Mouse (Mus musculus): ENCODE results near the gene 8030411F24Rik. TPM values are rescaled to one million over a fixed set of nuclear protein-coding genes. Genes with fewer than 3 reads are reported as not detected.
A peak's percentile ranks its signal among the peaks of the same experiment; 100 is the strongest.
"Not testable (repeated sequence)": the region's sequence is repeated elsewhere in the genome, so short reads cannot be mapped to it uniquely, and the experiment has no call there.

Gene 8030411F24Rik
- total RNA-seq (2021), result not detected

- DNase-seq, result no peak
Measured at GRCm38 (mm10) chr2:148781709-148782108, at the start of gene 8030411F24Rik. Gene 8030411F24Rik, plus strand, starts transcription at chr2:148782009.

DNA sequence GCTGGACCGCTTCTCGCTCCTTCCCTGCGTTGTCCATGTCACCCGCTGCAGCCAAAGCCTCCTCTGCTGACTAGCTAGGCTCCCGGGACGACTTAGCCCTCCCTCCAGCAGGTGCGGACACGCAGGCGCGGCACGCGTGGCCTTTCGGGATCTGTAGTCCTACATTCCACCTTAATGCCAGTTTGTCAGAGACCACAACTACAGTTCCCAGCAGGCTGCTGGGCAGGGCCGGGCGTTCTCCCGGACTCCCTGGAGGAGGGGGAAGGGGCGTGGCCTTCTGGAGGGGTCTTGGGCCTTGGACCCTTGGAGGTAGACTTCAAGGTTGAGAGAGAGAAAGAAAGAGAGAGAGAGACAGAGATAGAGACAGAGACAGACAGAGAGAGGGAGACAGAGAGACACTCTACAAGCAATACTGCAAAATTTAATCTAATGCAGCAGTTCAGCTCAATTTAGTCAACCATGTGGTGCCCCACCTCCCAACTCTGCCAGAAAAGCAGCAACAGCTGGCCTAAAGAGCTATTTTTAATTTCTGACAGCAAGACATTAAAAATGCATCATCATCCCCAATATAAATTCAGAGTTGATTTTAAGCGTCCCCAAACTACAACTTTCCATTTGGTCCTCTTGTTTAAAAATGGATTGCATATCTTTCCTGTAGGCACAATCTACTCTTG lies 49.3 kb upstream of the 8030411F24Rik start, which contains the start of gene Napb:
Napb (minus strand) TSS at position 141 of the 674 bp plus-strand sequence.
- DNase-seq, result peak; percentile 92

DNA sequence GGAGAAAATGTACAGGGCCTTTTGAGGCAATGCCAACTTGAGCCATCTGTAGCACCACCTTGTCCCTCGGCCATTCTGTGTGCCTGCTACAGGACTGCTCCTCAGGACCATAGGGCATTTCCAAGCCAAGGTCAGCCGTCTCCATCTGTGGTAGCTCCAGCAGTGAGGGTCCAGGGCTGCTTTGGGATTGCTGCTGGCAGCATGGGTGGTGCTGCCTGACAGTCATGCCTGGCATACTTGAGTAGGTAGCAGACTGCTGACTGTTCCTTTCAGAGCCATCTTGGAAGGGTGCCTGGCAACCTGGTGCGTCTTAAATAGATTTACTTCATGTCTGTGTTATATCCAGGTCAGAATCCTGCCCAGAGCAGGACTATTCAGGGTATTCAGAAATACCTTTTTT lies 38.8 kb upstream of the 8030411F24Rik start:
- DNase-seq, result no peak

DNA sequence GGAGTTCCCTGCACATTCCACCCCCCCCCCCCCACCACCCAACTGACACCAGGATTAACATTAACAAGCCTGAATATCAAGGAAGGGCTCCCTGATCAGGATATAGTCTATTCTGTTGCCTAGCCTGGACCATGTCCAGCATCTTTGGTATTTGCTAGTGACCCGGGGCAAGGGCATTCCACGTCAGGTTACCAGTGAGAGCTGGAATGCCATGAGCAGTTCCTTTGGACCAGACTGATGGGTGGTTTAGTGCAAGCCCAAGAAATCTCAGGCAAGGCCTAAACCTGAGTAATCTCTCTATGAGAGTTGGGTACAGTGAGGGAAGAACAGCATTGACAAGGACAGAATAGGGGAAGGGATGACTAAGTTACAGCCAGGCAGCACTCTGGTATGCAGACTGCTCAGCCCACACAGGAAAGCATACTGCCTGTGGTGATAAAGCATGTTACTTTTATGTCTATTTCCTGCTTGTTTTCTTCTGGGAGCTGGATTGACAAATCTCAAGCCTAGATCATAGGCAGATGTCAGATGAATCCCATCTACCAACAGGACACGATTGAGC lies 37.9 kb upstream of the 8030411F24Rik start:
- no peak for DNase-seq

DNA sequence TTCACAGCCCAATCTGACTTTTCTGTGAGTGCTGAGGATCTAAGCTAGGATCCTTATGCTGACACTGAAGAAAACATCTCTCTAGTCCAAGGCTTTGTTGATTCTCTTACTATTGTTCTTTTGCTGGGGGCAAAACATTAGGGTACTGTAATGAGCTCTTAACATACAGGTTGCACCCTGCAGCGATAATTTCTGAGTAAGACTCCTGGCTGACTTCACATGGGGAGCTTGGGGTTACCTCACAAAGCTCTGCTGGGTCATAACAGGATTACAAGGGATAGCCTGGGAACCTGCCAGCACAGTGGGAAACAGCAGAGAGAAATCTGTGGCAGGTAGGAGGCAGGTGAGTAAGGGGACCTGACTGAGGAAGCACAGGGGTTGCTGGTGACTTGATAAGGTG lies 31.8 kb upstream of the 8030411F24Rik start, which contains the start of gene Cstl1:
Cstl1 (plus strand) TSS at position 301 of the 400 bp plus-strand sequence.
- no peak for DNase-seq

- DNase-seq, result peak; percentile 75
Measured at GRCm38 (mm10) chr2:148751893-148752813, 29.7 kb upstream of the 8030411F24Rik start.

DNA sequence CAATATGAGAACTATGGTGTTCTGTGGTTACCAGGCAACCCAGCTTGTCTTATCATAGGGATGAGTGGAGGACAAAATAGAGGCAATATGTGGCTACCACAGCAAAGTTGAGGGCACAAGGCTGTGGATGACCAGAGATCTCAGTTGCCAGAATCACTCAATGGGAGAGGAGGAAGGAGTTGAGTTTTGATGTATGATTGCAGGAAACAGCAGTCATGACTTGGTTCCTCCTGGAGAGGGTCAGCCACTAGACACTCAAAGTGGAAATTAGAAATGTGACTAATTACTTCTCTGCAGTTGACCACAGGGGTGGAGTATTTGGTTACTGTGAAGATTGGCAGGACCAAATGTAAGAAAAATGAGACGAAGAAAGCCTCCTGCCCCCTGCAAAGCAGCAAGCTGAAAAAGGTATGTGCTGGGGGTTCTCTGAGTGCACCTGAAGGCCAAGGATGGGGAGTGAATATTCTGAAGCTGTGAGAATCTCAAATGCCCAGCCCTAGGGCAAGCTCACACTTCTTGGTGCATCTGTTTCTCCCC lies 27.4 kb upstream of the 8030411F24Rik start:
- DNase-seq, result no peak

DNA sequence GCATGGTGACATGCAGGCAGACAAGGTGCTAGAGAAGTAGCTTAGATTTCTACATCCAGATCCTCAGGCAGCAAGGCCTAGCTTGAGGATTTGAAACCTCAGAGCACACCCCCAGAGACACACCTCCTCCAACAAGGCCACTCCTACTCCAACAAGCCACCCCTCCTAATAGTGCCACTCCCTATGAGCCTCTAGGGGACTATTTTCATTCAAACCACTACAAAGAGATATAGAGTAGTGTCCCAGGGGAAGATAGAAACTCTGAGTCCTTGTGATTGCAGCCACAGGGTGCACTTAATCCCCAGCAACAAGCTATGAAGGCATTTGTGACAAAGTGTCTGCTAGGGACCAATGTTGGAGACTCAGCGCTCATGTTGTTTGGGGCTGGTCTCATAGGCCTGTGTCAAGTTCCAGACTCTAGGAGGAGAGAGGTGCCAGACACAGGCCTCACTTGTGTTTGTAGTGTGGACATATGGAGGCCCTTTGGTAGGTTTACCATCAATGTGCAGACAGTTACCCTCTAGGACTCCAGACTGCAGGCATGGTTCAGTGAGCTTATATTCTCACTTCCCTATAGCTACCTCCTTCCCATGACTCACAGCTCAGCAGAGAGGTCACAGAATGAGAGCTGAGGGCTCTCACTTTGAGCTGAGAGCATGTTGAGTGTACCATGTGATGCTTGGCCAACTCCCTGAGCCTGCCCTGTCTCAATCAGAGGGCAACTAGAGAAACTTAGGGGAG lies 18.0 kb upstream of the 8030411F24Rik start:
- DNase-seq, result no peak

DNA sequence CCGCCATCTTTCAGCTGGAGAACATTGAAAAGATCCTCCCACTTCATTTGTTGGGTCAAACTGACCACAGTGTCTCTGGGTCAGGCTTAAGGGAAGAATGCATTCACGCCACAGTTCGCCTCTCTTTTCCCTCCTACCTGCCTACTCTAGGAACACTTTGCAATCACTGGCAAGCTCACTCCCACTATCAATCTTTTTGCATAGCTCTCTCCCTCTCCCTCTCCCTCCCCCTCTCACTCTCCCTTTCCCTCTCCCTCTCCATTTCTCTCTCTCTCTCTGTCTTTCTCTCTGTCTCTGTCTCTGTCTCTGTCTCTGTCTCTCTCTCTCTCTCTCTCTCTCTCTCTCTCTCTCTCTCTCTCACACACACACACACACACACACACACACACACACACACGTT lies 10.4 kb upstream of the 8030411F24Rik start, which contains the start of gene Cst11:
Cst11 (minus strand) TSS at position 101 of the 400 bp plus-strand sequence.
- not testable (repeated sequence) for DNase-seq

DNA sequence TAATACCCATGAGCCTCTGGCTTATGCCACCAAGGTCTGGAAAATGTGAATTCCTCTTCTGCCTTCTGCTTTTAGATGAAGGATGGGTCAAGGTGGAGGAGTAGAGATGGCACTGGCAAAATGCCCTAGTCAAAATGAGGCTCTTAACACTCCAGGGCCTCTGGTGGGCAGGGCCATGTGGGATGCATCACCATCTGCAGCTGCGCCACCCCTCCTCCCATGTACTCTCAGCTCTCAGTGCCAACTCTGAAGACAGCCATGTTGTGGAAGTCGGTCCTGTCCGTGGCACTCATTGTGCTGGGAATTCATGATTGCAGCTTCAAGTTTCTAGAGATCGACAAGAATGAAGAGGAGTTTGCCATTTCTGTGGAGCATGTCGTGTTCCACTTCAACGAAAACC lies 7.3 kb downstream of the 8030411F24Rik start, which contains the start of gene Cst12:
Cst12 (plus strand) TSS at position 220 of the 400 bp plus-strand sequence.
- no peak for DNase-seq

DNA sequence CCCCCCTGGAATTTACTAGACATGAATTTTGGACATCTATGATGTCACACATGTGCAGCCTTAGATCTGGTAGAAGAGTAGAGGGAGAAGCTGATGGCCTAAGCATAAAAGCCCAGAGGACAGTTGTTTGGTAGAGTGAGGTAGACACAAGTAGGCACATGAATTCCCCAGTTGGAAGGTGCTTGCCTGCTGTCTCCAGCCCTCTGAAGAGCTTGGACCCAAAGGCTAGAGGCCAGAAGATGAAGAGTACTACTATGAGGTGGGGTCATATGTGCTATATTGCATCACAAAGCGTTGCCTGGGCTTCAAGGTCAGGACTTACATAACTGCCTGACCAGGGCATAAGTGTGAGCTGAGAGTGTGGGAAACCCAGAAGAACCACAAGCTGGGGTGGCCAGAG lies 16.7 kb downstream of the 8030411F24Rik start, which contains the start of gene Cst8:
Cst8 (plus strand) TSS at position 301 of the 400 bp plus-strand sequence.
- no peak for DNase-seq

DNA sequence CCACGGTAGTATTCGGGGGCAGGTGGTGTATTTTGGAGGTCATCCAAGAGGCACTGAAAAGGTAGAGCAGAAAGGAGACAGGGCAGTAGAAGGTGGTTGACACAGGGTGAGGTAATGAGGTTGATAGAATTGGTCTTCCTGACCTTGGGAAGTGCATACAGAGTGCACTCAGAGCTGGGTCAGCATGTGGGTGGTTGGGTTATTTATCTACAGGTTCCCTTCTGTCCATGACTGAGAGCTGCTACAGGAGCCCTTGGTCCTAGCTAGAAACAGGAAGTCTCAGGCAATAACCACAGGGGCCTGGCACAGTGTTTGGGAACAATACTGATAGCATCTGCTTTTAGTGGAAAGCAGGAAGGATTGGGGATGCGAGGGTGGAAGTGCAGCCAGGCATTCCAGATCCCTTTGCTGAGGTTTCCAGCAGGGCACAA lies 19.7 kb downstream of the 8030411F24Rik start:
- DNase-seq, result peak; percentile 6

- DNase-seq, result no peak
Measured at GRCm38 (mm10) chr2:148806696-148807095, 24.9 kb downstream of the 8030411F24Rik start.

GRCm38 (mm10) chr2:148819909-148820308 lies 38.1 kb downstream of the 8030411F24Rik start, which contains the start of gene Cst13:
Gene Cst13, plus strand, starts transcription at chr2:148820081.
- no peak for DNase-seq

- DNase-seq, result no peak
Measured at GRCm38 (mm10) chr2:148825986-148826385, 44.2 kb downstream of the 8030411F24Rik start.

DNA sequence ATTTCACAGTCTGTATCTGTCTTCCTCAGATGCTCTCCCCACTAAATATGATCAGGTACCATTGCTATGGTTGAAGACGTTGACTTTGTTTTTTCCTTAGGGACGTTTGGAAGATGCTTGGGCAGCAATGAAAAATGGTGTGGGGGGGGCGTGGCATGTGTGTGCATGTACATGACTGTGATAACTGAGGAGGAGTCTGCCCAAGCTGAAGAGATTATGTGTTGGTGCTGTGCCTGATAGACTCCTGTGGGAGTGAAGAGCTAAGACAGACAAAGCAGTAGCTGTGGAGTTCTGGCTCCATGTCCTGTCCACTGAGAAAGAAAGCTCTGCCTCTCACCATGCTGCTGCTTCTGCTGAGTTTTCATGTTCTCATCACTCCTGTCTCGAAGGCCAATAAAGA lies 53.1 kb downstream of the 8030411F24Rik start, which contains the start of gene Cst9:
Cst9 (plus strand) TSS at position 236 of the 400 bp plus-strand sequence.
- DNase-seq, result no peak

Other genes starting within 250 kb of the 8030411F24Rik start
- gene Nxt1, start 109.4 kb upstream of the 8030411F24Rik start, total RNA-seq (2021), result 10 to 100 TPM; 19.1 to 21.5 TPM
- 10 to 100 TPM; 19.9 to 21.3 TPM for gene Gzf1, start 101.0 kb upstream of the 8030411F24Rik start, total RNA-seq (2021)
- 1 to 10 TPM; 2.5 to 2.6 TPM for gene Napb, start 49.5 kb upstream of the 8030411F24Rik start, total RNA-seq (2021)
- gene Cstl1, start 31.7 kb upstream of the 8030411F24Rik start, total RNA-seq (2021), result not detected
- not detected for gene Cst11, start 10.5 kb upstream of the 8030411F24Rik start, total RNA-seq (2021)
- 1 to 10 TPM; 1.4 to 1.7 TPM for gene Cst12, start 7.4 kb downstream of the 8030411F24Rik start, total RNA-seq (2021)
- not detected for gene Cst8, start 16.8 kb downstream of the 8030411F24Rik start, total RNA-seq (2021)
- gene Cst13, start 38.1 kb downstream of the 8030411F24Rik start, total RNA-seq (2021), result not detected
- gene Cst9, start 53.1 kb downstream of the 8030411F24Rik start, total RNA-seq (2021), result 1 to 10 TPM; 3.1 to 4.1 TPM
- under 1 TPM in 1 of 2 experiments, not detected in 1; 0.72 TPM for gene 9230104L09Rik, start 83.0 kb downstream of the 8030411F24Rik start, total RNA-seq (2021)
- 100 to 1,000 TPM; 527 to 580 TPM for gene Cst3, start 93.7 kb downstream of the 8030411F24Rik start, total RNA-seq (2021)
- not detected for gene Gm1330, start 221.2 kb downstream of the 8030411F24Rik start, total RNA-seq (2021)
- not detected for gene Gm10750, start 235.2 kb downstream of the 8030411F24Rik start, total RNA-seq (2021)